Mouse (Mus musculus) G1E (cell line): ENCODE data around the gene Wap. TPM values are rescaled to one million over a fixed set of nuclear protein-coding genes. Genes with fewer than 3 reads are reported as not detected.

Experiments used
- ATAC-seq: 2 replicates; pipeline ENCODE4 v1.8.0; 2016; ENCODE audit warnings: mild to moderate bottlenecking; ENCODE audit not compliant: insufficient number of reproducible peaks, poor library complexity, low FRiP score, severe bottlenecking; ENCODE audit errors: extremely low read depth
- DNase-seq: peaks from one replicate; pipeline ENCODE4 v3.0.0; 2012; ENCODE audit warnings: low spot score
- H3K27me3 ChIP-seq: 2 replicates; pipeline ENCODE4 v1.6.1; 2012; ENCODE audit warnings: mild to moderate bottlenecking, low read length, inconsistent platforms; ENCODE audit not compliant: insufficient read depth
- H3K36me3 ChIP-seq: replicated peaks from 2 replicates; pipeline ENCODE3; 2012; ENCODE audit warnings: mild to moderate bottlenecking, inconsistent platforms
- H3K4me1 ChIP-seq: 2 replicates; pipeline ENCODE4 v1.6.1; 2012; ENCODE audit warnings: low read depth, low read length, inconsistent platforms, mixed read lengths; ENCODE audit not compliant: insufficient read depth
- H3K4me3 ChIP-seq: 2 replicates; pipeline ENCODE4 v1.5.1; 2012; ENCODE audit warnings: low read depth, mild to moderate bottlenecking, inconsistent platforms, low read length, moderate library complexity, mixed read lengths
- H3K9me3 ChIP-seq: replicated peaks from 2 replicates; pipeline ENCODE4 v1.6.1; 2012; ENCODE audit warnings: inconsistent platforms
- CTCF ChIP-seq: IDR thresholded peaks from 2 replicates; pipeline ENCODE4 v1.5.1; 2012; ENCODE audit warnings: low read depth, low read length, inconsistent platforms, mixed read lengths
- GATA1 ChIP-seq: IDR thresholded peaks from 2 replicates; pipeline ENCODE4 v1.6.1; 2012; ENCODE audit warnings: borderline replicate concordance, low read length, inconsistent platforms, mixed read lengths
- GATA2 ChIP-seq: IDR thresholded peaks from 2 replicates; pipeline ENCODE4 v1.6.1; 2012; ENCODE audit warnings: low read depth, low read length, inconsistent platforms, borderline replicate concordance
- POLR2AphosphoS5 ChIP-seq: IDR thresholded peaks from 2 replicates; pipeline ENCODE4 v1.6.1; 2012; ENCODE audit warnings: low read depth, low read length, inconsistent platforms; ENCODE audit not compliant: insufficient replicate concordance
- TAL1 ChIP-seq: conservative IDR thresholded peaks from 2 replicates; pipeline ENCODE4 v1.6.1; 2012; ENCODE audit warnings: low read depth, low read length, inconsistent platforms, mixed read lengths
- polyA plus RNA-seq: library from polyadenylated mRNA; stranded (reverse); fragments of >175 nt; gene quantifications from 2 replicates; pipeline ENCODE4 v1.2.3, GENCODE M21; 2012
- total RNA-seq, 2 experiments: library from RNA; stranded (forward) in 1 of 2; stranded (reverse) in 1 of 2; fragments of 200-1000 nt in 1 of 2; fragments of >200 nt in 1 of 2; fragmentation: Nextera tagmentation in 1 of 2; gene quantifications; 2 replicates each; pipeline ENCODE4 v1.2.3; 2014 to 2017

The Wap gene
- total and polyA plus RNA-seq, 3 experiments, result not detected

DNA sequence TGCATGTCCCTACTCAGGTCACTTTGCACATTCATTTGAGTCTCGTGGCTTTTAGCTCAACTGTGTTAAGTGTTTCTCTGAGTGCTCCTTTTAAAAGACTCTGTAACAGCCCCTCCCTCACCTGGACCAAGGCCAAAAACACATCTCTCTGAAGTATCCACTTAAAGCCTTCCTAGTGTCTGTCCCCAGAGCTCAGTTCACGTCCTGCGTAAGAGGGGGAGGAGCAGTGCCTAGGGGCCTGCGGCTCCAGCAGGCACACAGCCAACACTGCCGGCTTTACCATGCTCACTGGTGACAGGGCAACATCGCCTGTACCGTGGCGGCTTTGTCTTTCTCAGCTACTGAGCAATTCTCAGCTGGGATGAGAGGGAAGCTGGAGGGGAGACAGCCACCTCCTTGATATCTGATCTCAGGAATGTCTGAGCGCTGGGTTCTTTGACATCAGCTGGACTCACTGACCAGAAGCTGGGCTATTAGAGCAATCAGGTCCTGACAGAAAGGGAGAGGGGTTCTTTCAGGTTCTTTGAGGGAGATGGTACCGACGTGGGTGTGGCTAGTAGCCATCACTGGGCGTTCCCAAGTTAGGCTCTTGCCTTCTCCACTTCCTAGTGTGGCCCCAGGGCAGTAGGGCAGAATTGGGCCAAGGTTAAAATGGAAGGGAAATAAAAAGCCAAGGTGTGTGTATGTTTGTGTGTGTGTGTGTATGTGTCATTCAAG is 34.4 kb downstream of the Wap start:
- no peak overlapping the region for H3K4me3 ChIP-seq
- no peaks in the 10 kb centered on the region for H3K9me3 ChIP-seq
- H3K4me1 ChIP-seq, result peaks cover 50% of the 10 kb centered on the region
- TF ChIP-seq TAL1, result no peak
- no peak for TF ChIP-seq CTCF
- TF ChIP-seq GATA1, result no peak
- no peak for TF ChIP-seq GATA2
- TF ChIP-seq POLR2AphosphoS5, result no peak
- DNase-seq, result peak; percentile 55
- peaks cover 56% of the 10 kb centered on the region for H3K27me3 ChIP-seq
- peaks cover 32% of the 10 kb centered on the region for H3K36me3 ChIP-seq
- ATAC-seq, result no peak

DNA sequence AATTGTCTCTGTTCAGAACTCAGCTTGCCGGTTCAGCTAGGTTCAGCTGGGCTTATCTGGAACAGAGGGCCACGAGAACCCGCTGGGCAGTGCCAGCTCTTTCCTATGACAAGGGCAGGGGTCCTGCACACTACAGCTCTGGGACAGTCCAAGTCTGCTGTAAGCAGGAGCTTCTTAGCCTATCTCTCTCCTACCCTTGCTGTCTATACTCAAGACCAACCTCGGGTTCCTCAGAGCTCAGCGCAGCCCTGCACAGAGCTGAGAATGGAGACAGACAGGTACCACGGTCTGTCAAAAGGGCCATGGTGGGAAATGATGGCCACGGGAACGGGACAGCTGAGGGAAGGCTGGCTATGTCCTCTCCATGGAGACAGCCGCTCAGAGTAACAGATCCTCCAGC is 35.2 kb downstream of the Wap start:
- Histone ChIP-seq H3K4me1 (peaks cover 55% of the 10 kb centered on the region), H3K4me3 (no peak overlapping the region), H3K36me3 (peaks cover 40% of the 10 kb centered on the region), H3K9me3 (no peaks in the 10 kb centered on the region), H3K27me3 (peaks cover 56% of the 10 kb centered on the region)
- ATAC-seq (no peak), DNase-seq (no peak)
- no peak for TF ChIP-seq GATA2
- TF ChIP-seq TAL1, result no peak
- TF ChIP-seq GATA1, result no peak
- no peak for TF ChIP-seq POLR2AphosphoS5
- TF ChIP-seq CTCF, result no peak

DNA sequence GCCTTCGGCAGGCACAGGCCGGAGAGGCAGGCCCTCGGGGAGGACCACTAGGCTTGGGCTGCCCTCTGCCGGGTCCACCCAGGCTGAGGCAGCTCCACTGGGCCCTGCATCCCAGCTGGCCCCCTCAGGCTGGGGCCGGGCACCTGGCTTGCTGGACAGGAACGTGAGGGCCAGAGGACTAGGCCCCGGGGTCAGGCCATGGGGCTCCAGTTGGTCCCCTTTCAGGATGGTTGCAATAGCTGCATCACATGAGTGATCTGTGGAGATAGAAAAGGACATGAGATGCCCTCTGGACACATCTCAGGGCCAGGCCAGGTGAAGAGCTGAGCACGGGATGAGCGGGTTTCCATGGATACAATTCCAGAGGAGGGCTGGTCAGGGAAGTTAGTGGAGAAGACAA is 35.8 kb downstream of the Wap start:
- H3K9me3 ChIP-seq, result no peaks in the 10 kb centered on the region
- peaks cover 56% of the 10 kb centered on the region for H3K27me3 ChIP-seq
- ATAC-seq (no peak), DNase-seq (no peak)
- peaks cover 61% of the 10 kb centered on the region for H3K4me1 ChIP-seq
- no peak overlapping the region for H3K4me3 ChIP-seq
- TF ChIP-seq CTCF, result no peak
- TF ChIP-seq POLR2AphosphoS5, result no peak
- TF ChIP-seq GATA2, result no peak
- TF ChIP-seq GATA1, result no peak
- no peak for TF ChIP-seq TAL1
- peaks cover 45% of the 10 kb centered on the region for H3K36me3 ChIP-seq

DNA sequence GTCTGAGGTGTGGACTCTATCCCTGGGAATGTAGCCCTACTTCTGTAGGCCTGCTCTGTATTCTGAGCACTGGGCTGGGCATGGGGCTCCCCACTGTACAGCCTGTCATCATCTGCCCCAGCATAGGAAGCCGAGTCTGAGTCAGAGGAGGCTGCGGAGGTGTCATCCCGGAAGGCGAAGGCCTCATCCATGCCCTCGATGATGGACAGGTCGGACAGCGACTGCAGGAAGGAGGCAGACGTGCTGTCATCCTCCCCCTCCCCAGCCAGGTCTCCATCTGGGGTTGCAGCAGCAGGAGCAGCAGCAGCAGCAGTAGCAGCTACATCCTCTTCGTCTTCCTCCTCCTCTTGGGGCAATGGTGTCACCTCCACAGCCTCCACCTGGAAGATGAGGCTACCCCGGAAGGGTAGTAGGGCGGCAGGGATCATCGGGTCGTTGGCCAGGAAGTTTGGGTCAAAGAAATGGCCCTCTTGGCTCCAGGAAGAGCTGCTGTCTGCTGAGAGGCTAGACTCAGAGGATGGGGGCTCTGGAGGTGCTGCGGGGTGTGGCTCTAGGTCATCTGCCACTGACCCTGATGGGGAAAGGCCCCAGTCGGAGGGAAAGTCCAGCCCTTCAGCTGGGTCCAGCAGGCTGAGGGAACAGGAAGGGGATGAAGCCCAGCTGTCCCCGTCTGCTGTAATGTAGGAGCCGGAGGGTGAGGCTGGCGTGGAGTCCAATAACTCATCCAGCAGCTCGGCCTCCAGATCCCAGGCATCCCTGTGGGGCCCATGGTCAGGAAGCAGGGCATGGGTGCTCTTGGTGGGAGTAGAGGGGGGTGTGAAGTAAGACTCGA is 36.6 kb downstream of the Wap start:
- Histone ChIP-seq H3K9me3 (no peaks in the 10 kb centered on the region), H3K4me1 (peaks cover 59% of the 10 kb centered on the region), H3K27me3 (peaks cover 52% of the 10 kb centered on the region), H3K36me3 (peaks cover 53% of the 10 kb centered on the region), H3K4me3 (no peak overlapping the region)
- ATAC-seq, result no peak
- TF ChIP-seq POLR2AphosphoS5 (no peak), GATA2 (no peak), GATA1 (no peak)
- no peak for DNase-seq

DNA sequence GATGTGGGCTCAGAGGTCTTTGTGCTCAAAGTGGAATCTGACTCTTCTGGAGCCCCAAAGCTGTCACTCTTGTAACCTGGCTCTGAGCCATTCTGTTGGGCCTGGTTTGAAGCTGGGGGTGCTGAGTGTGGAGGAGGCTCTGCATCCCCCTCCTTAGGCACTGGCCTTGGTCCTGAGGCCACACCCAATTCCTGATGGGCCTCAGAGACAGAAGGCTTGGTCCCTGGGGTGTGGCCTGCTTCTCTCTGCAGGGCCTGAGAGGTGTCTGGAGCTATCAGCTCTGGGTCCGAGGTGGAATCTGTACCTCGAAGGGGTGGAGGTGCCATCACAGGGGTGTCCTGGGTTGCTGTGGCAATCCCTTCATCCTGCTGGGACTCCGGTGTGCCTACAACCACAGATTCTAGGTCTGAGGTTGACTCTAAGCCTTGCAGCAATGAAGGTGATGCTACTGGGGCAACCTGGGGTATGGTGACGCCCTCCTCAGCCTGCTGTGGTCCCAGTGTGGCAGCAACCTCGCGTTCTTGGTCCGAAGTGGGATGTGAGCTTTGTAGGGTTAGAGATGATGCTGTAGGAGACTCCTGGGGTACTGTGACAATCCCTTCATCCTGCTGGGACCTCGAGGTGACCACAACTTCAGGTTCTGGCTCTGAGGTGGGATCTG is 38.0 kb downstream of the Wap start:
- TF ChIP-seq TAL1, result no peak
- TF ChIP-seq POLR2AphosphoS5, result no peak
- TF ChIP-seq CTCF, result no peak
- no peak for TF ChIP-seq GATA2
- TF ChIP-seq GATA1, result no peak

DNA sequence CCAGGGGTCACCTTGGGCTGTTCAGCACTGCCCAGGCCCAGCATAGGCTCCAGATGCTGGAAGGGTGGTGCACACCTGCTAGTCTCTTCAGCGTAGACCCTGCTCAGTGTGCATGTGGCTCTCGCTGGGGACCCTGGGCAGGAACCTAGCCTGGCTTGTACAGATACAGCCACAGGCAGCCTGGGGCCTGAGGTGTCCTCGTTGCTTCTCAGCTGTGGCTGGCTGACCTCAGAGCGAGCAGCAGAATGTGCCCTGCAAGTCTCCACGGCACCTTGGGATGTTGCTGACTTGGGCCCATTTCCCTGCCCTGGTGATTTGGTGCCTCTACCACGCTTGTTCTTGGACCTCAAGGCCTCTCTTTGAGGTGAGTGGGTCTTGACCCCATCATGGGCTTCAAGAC is 38.6 kb downstream of the Wap start:
- Histone ChIP-seq H3K9me3 (no peaks in the 10 kb centered on the region), H3K4me3 (peak overlapping the region; percentile 7; the same call in 1 of the 2 replicates), H3K27me3 (peaks cover 32% of the 10 kb centered on the region), H3K4me1 (peaks cover 58% of the 10 kb centered on the region), H3K36me3 (peaks cover 74% of the 10 kb centered on the region)
- no peak for TF ChIP-seq POLR2AphosphoS5
- 0 out of 2 replicates have a peak, but pooled peaks have one; percentile 16 for TF ChIP-seq TAL1
- ATAC-seq (no peak; the same call in 1 of the 2 replicates), DNase-seq (no peak)

More for the DNA sequence above, 38.0 kb downstream of the Wap start:
- DNase-seq, result no peak
- no peak for ATAC-seq
- Histone ChIP-seq H3K4me3 (no peak overlapping the region), H3K36me3 (peaks cover 68% of the 10 kb centered on the region), H3K27me3 (peaks cover 38% of the 10 kb centered on the region), H3K4me1 (peaks cover 56% of the 10 kb centered on the region), H3K9me3 (no peaks in the 10 kb centered on the region)
